Mouse (Mus musculus): ENCODE data around the gene Smg7.

DNA sequence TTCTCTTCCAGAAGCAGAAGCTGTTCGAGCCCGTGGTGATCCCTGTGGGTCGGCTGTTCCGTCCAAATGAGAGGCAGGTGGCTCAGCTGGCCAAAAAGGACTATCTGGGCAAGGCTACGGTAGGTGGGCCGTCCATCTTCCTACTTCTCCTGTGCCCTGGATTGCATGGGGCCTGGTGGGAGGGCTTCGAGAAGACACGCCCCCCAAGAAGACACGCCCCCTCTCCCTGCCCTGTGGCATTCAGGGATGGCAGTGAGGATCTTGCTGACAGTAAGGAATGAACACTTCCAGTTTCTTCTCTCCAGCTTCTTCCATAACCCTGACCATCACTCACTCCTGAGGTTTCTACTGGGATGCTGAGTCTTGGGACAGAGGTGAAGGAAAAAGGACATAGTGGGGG lies 78.2 kb downstream of the Smg7 start:
- TF ChIP-seq CTCF (IDR thresholded peaks at IDR 0.05; ENCODE audit: control insufficient read depth, insufficient read depth, insufficient read length) (no peak), USF1 (IDR thresholded peaks at IDR 0.05; ENCODE audit: low read depth) (no peak), CEBPB (IDR thresholded peaks at IDR 0.05; ENCODE audit: low read depth) (no peak), MAX (IDR thresholded peaks at IDR 0.05) (no peak), MYOD1 (IDR thresholded peaks at IDR 0.05; ENCODE audit: control insufficient read depth, insufficient read length, low read depth) (no peak), MYOG (IDR thresholded peaks at IDR 0.05; ENCODE audit: control insufficient read depth, extremely low read depth, insufficient read length) (no peak)
